Mouse (Mus musculus): ENCODE data around the gene Cd93. TPM values are rescaled to one million over a fixed set of nuclear protein-coding genes. Genes with fewer than 3 reads are reported as not detected.

Cd93 gene
- polyA plus RNA-seq, 1 experiment, result 0.12 TPM

- H3K4me2 ChIP-seq (ENCODE audit: low read depth), result no peak overlapping the region
- H3K27me3 ChIP-seq (ENCODE audit: control insufficient read depth, insufficient read depth, insufficient read length), result no peaks in the 10 kb centered on the region
- H3K4me3 ChIP-seq, result no peak overlapping the region
- TF ChIP-seq MYOD1 (IDR thresholded peaks at IDR 0.05; ENCODE audit: control insufficient read depth in 1 of 3, insufficient read length in 2 of 3, low read depth in 2 of 3), result no peak
- TF ChIP-seq REST (IDR thresholded peaks at IDR 0.05; ENCODE audit: insufficient read depth, insufficient read length), result no peak
- no peak for TF ChIP-seq SRF (IDR thresholded peaks at IDR 0.05; ENCODE audit: control insufficient read depth, insufficient read length, low read depth)
- TF ChIP-seq TCF12 (IDR thresholded peaks at IDR 0.05; ENCODE audit: insufficient read depth, poor library complexity, severe bottlenecking), result no peak
- TF ChIP-seq E2F4 (IDR thresholded peaks at IDR 0.05; ENCODE audit: insufficient read depth), result no peak
- TF ChIP-seq TCF3 (IDR thresholded peaks at IDR 0.05; ENCODE audit: insufficient read length, low read depth), result no peak
- no peak for TF ChIP-seq MYOG (IDR thresholded peaks at IDR 0.05; ENCODE audit: control insufficient read depth in 1 of 3, insufficient read depth in 1 of 3, insufficient read length in 2 of 3, low read depth in 2 of 3)
- no peak for TF ChIP-seq CEBPB (IDR thresholded peaks at IDR 0.05; ENCODE audit: insufficient read depth, poor library complexity, severe bottlenecking)
- TF ChIP-seq MAX (IDR thresholded peaks at IDR 0.05; ENCODE audit: low read depth), result no peak
- no peak for TF ChIP-seq POLR2AphosphoS2 (IDR thresholded peaks at IDR 0.05; ENCODE audit: insufficient read length, low read depth)
- TF ChIP-seq USF1 (IDR thresholded peaks at IDR 0.05; ENCODE audit: low read depth), result no peak
- TF ChIP-seq POLR2A (IDR thresholded peaks at IDR 0.05; ENCODE audit: insufficient read length, low read depth), result no peak
- H3K79me2 ChIP-seq (ENCODE audit: control insufficient read depth, insufficient read depth), result no peaks in the 10 kb centered on the region
- no peaks in the 10 kb centered on the region for H3K36me3 ChIP-seq (ENCODE audit: control insufficient read depth, insufficient read depth)
- H3ac ChIP-seq (ENCODE audit: control insufficient read depth, insufficient read length), result no peak overlapping the region
These were observed 7.1 kb downstream of the Cd93 start for GRCm38 (mm10) chr2:148436285-148436684.

DNA sequence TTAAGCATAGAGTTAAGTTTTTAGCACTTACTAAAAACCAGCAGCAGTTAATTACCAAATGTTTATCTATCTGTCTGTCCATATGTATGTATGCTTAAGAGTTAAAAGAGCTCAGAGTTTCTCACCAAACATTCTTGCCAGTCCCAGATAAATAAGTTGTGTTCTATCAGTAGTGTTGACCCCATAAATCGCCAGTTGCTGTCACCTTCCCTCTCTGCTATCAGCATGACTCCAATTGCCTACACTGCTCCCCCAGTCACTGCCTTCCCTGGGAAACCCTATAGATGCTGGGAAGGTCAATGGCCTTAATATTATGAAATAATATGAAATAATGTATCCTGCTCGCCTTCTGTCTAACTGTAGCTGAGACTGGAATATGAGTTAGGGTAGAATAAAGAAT is 11.0 kb downstream of the Cd93 start:
- Histone ChIP-seq H3K27me3 (ENCODE audit: control insufficient read depth, insufficient read depth, insufficient read length) (no peaks in the 10 kb centered on the region), H3K79me2 (ENCODE audit: control insufficient read depth, insufficient read depth) (no peaks in the 10 kb centered on the region), H3ac (ENCODE audit: control insufficient read depth, insufficient read length) (no peak overlapping the region), H3K4me3 (no peak overlapping the region), H3K36me3 (ENCODE audit: control insufficient read depth, insufficient read depth) (no peaks in the 10 kb centered on the region), H3K4me2 (ENCODE audit: low read depth) (no peak overlapping the region)
- no peak for TF ChIP-seq MYOG (IDR thresholded peaks at IDR 0.05; ENCODE audit: control insufficient read depth in 1 of 3, insufficient read depth in 1 of 3, insufficient read length in 2 of 3, low read depth in 2 of 3)
- no peak for TF ChIP-seq TCF12 (IDR thresholded peaks at IDR 0.05; ENCODE audit: insufficient read depth, poor library complexity, severe bottlenecking)
- no peak for TF ChIP-seq POLR2AphosphoS2 (IDR thresholded peaks at IDR 0.05; ENCODE audit: insufficient read length, low read depth)
- no peak for TF ChIP-seq POLR2A (IDR thresholded peaks at IDR 0.05; ENCODE audit: insufficient read length, low read depth)
- TF ChIP-seq USF1 (IDR thresholded peaks at IDR 0.05; ENCODE audit: low read depth), result no peak
- no peak for TF ChIP-seq MAX (IDR thresholded peaks at IDR 0.05; ENCODE audit: low read depth)
- TF ChIP-seq REST (IDR thresholded peaks at IDR 0.05; ENCODE audit: insufficient read depth, insufficient read length), result no peak
- no peak for TF ChIP-seq E2F4 (IDR thresholded peaks at IDR 0.05; ENCODE audit: insufficient read depth)
- no peak for TF ChIP-seq TCF3 (IDR thresholded peaks at IDR 0.05; ENCODE audit: insufficient read length, low read depth)
- no peak for TF ChIP-seq MYOD1 (IDR thresholded peaks at IDR 0.05; ENCODE audit: control insufficient read depth in 1 of 3, insufficient read length in 2 of 3, low read depth in 2 of 3)
- TF ChIP-seq CEBPB (IDR thresholded peaks at IDR 0.05; ENCODE audit: insufficient read depth, poor library complexity, severe bottlenecking), result no peak
- TF ChIP-seq SRF (IDR thresholded peaks at IDR 0.05; ENCODE audit: control insufficient read depth, insufficient read length, low read depth), result no peak

- H3K36me3 ChIP-seq (ENCODE audit: control insufficient read depth, insufficient read depth), result no peaks in the 10 kb centered on the region
- no peak overlapping the region for H3ac ChIP-seq (ENCODE audit: control insufficient read depth, insufficient read length)
- H3K4me3 ChIP-seq, result no peak overlapping the region
- H3K4me2 ChIP-seq (ENCODE audit: low read depth), result no peak overlapping the region
- no peaks in the 10 kb centered on the region for H3K79me2 ChIP-seq (ENCODE audit: control insufficient read depth, insufficient read depth)
- H3K27me3 ChIP-seq (ENCODE audit: control insufficient read depth, insufficient read depth, insufficient read length), result no peaks in the 10 kb centered on the region
- TF ChIP-seq CEBPB (IDR thresholded peaks at IDR 0.05; ENCODE audit: insufficient read depth, poor library complexity, severe bottlenecking) (no peak), MYOG (IDR thresholded peaks at IDR 0.05; ENCODE audit: control insufficient read depth in 1 of 3, insufficient read depth in 1 of 3, insufficient read length in 2 of 3, low read depth in 2 of 3) (no peak), USF1 (IDR thresholded peaks at IDR 0.05; ENCODE audit: low read depth) (no peak), E2F4 (IDR thresholded peaks at IDR 0.05; ENCODE audit: insufficient read depth) (no peak)
These were observed 12.4 kb downstream of the Cd93 start for GRCm38 (mm10) chr2:148430941-148431340.

DNA sequence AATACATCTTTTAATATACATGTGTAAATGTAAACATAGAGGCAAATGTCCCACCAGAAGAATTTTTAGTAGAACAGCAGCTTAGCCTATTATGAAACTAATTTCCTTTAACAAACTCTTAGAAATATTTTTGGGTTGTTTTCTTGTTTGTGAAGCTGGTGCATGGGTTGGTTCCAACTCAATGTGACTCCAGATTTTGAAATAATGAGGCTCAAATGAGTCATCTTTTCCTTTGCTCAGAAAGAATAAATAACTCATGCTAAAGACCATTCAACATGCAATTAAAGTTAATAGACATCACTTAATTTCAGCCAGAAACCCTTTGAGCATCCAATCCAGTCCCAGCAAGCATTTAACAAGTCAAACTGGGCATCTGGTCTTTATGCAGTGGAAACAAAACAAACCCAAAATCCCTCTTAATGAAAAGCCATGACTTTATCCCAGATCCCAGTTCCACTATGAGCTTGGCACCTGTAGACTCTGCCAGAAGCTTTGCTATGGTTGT is 14.3 kb downstream of the Cd93 start:
- no peaks in the 10 kb centered on the region for H3K27me3 ChIP-seq (ENCODE audit: control insufficient read depth, insufficient read depth, insufficient read length)
- TF ChIP-seq CEBPB (IDR thresholded peaks at IDR 0.05; ENCODE audit: insufficient read depth, poor library complexity, severe bottlenecking) (peak; percentile 52; the same call in 1 of the 2 replicates), SRF (IDR thresholded peaks at IDR 0.05; ENCODE audit: control insufficient read depth, insufficient read length, low read depth) (no peak)
- no peaks in the 10 kb centered on the region for H3K36me3 ChIP-seq (ENCODE audit: control insufficient read depth, insufficient read depth)
- H3ac ChIP-seq (ENCODE audit: control insufficient read depth, insufficient read length), result no peak overlapping the region
- no peak overlapping the region for H3K4me3 ChIP-seq
- no peak overlapping the region for H3K4me2 ChIP-seq (ENCODE audit: low read depth)
- no peaks in the 10 kb centered on the region for H3K79me2 ChIP-seq (ENCODE audit: control insufficient read depth, insufficient read depth)

GRCm38 (mm10) chr2:148428523-148428922 is 14.8 kb downstream of the Cd93 start:
- TF ChIP-seq TCF3 (IDR thresholded peaks at IDR 0.05; ENCODE audit: insufficient read length, low read depth) (no peak), MYOG (IDR thresholded peaks at IDR 0.05; ENCODE audit: control insufficient read depth in 1 of 3, insufficient read depth in 1 of 3, insufficient read length in 2 of 3, low read depth in 2 of 3) (no peak)
- Histone ChIP-seq H3K27me3 (ENCODE audit: control insufficient read depth, insufficient read depth, insufficient read length) (no peaks in the 10 kb centered on the region), H3K79me2 (ENCODE audit: control insufficient read depth, insufficient read depth) (no peaks in the 10 kb centered on the region), H3ac (ENCODE audit: control insufficient read depth, insufficient read length) (no peak overlapping the region), H3K4me3 (no peak overlapping the region), H3K36me3 (ENCODE audit: control insufficient read depth, insufficient read depth) (no peaks in the 10 kb centered on the region), H3K4me2 (ENCODE audit: low read depth) (no peak overlapping the region)

Measured in myocyte (in vitro differentiated cells).